Mouse (Mus musculus): ENCODE measurements around the gene Amot.

GRCm38 (mm10) chrX:145505457-145506201, 648 bp upstream of the Amot start:
- TF ChIP-seq CTCF (IDR thresholded peaks at IDR 0.05; ENCODE audit: borderline replicate concordance, insufficient read depth, low read length) = no peak
- TF ChIP-seq POLR2A (IDR thresholded peaks at IDR 0.05; ENCODE audit: low read depth, low read length) = no peak
